Comparison of ENCODE assay signal across 21 mouse cellular contexts in genomic region chr4:149345873-149346272, GRCm38 (mm10). TPM values are rescaled to one million over a fixed set of nuclear protein-coding genes. Genes with fewer than 3 reads are reported as not detected.
A peak's percentile ranks its signal among the peaks of the same experiment; 100 is the strongest.
DNase-seq lines count a peak whose midpoint lies in the region; ATAC-seq lines count a peak whose summit lies in the region.
"Had no signal": no experiment of that assay in that cellular context is flagged by ENCODE, and none has a peak within 500 bp of the region (broad histone marks: within the 10 kb centered on the region; RNA-seq: fewer than 3 reads in every experiment).

No protein-coding gene starts in this region.

- DNase-seq in heart, adult 11 months: peak; percentile 98
- DNase-seq in heart, postnatal 36 days: no peak
- DNase-seq in gastrocnemius, postnatal 14 days: peak; percentile 59
- no peak for DNase-seq in natural killer cell, adult 2 months (ENCODE audit: low spot score in 2 of 2)
- DNase-seq in embryo, embryonic 11 days: no peak
- DNase-seq in thymus, postnatal 36 days: no peak
- DNase-seq: adrenal gland, postnatal 25 days; cerebellum, adult 11 months; cerebellum, postnatal 10 days; kidney, postnatal 36 days; liver; liver, postnatal 0 days; lung, postnatal 14 days; right cerebral cortex, postnatal 25 days; thymus, adult 18-20 months had no signal

- H3K4me1 ChIP-seq in heart, embryonic 13.5 days: peaks cover 34% of the 10 kb centered on the region
- H3K4me1 ChIP-seq in limb, embryonic 15.5 days: no peaks in the 10 kb centered on the region
- H3K4me1 ChIP-seq: midbrain, embryonic 13.5 days; stomach, embryonic 15.5 days had no signal

- 53% methylated on average over 5 of the region's 5 CpGs for WGBS in heart, embryonic 13.5 days
- 81% methylated on average over 5 of the region's 5 CpGs for WGBS in limb, embryonic 15.5 days

- peaks cover 98% of the 10 kb centered on the region for H3K36me3 ChIP-seq in heart, embryonic 13.5 days
- peaks cover 87% of the 10 kb centered on the region for H3K36me3 ChIP-seq in limb, embryonic 15.5 days

- no peak overlapping the region for H3K4me3 ChIP-seq in heart, embryonic 13.5 days
- H3K4me3 ChIP-seq in limb, embryonic 15.5 days: no peak overlapping the region
- H3K4me3 ChIP-seq: midbrain, embryonic 13.5 days; stomach, embryonic 15.5 days had no signal

- H3K27me3 ChIP-seq in heart, embryonic 13.5 days (replicated peaks): no peaks in the 10 kb centered on the region
- H3K27me3 ChIP-seq in limb, embryonic 15.5 days: no peaks in the 10 kb centered on the region
- H3K27me3 ChIP-seq: CH12.LX; midbrain, embryonic 13.5 days; stomach, embryonic 15.5 days had no signal

- ATAC-seq in heart, embryonic 13.5 days (ENCODE audit: extremely low read depth, insufficient number of reproducible peaks, low FRiP score, low TSS enrichment): no peak
- ATAC-seq in limb, embryonic 15.5 days (ENCODE audit: insufficient number of reproducible peaks, low FRiP score, low TSS enrichment, low read depth): peak; percentile 48; the same call in 1 of the 2 replicates
- ATAC-seq: liver, postnatal 0 days; midbrain, embryonic 13.5 days had no signal

- no peaks in the 10 kb centered on the region for H3K9me3 ChIP-seq in heart, embryonic 13.5 days
- H3K9me3 ChIP-seq in limb, embryonic 15.5 days: no peaks in the 10 kb centered on the region
- H3K9me3 ChIP-seq: midbrain, embryonic 13.5 days; stomach, embryonic 15.5 days had no signal

- intact Hi-C loops in heart, postnatal 36 days (cut with DNase I): loop anchor here (2.0 to 5.0 kb wide), 3 partner anchors 19 to 196 kb away; partner anchors contain the start of genes Lzic and Nmnat1
- intact Hi-C loops in gastrocnemius, postnatal 14 days (cut with DNase I; ENCODE audit: low total_unique reads): no loop called here

- H3K4me2 ChIP-seq in heart, embryonic 13.5 days: no peak overlapping the region
- H3K4me2 ChIP-seq in limb, embryonic 15.5 days: no peak overlapping the region
- H3K4me2 ChIP-seq: hindbrain, embryonic 14.5 days; midbrain, embryonic 13.5 days; stomach, embryonic 15.5 days had no signal

- H3K27ac ChIP-seq in heart, embryonic 13.5 days (replicated peaks): peak overlapping the region; percentile 76
- no peak overlapping the region for H3K27ac ChIP-seq in limb, embryonic 15.5 days
- H3K27ac ChIP-seq: hindbrain, embryonic 14.5 days; midbrain, embryonic 13.5 days; stomach, embryonic 15.5 days had no signal

- 0 out of 2 replicates have a peak overlapping the region, but pooled peaks have one; percentile 33 for H3K9ac ChIP-seq in heart, embryonic 13.5 days
- H3K9ac ChIP-seq in limb, embryonic 15.5 days: no peak overlapping the region
- H3K9ac ChIP-seq: hindbrain, embryonic 14.5 days; liver, postnatal 0 days; midbrain, embryonic 13.5 days; stomach, embryonic 15.5 days had no signal

RNA-seq across cellular contexts. Expression of gene Kif1b, which starts 38.4 kb away (rescaled TPM):
- 100 to 1,000 TPM; 148 to 157 TPM for total RNA-seq in heart, postnatal 36 days (2021)
- total RNA-seq in gastrocnemius, postnatal 14 days (2021): 100 to 1,000 TPM; 221 to 265 TPM
- polyA plus RNA-seq in heart, embryonic 13.5 days (2015; fragmentation: Nextera tagmentation; extraction: Ambion mirVana): 37.8 and 39.9 TPM in 2 replicates
- polyA plus RNA-seq in limb, embryonic 15.5 days (2015; fragmentation: Nextera tagmentation; extraction: Ambion mirVana): 41.6 and 47.3 TPM in 2 replicates

Comparison
In these comparisons a context has a peak if more than half of its experiments do, and no peak if none do; other contexts are left out.
1. DNase-seq: peak in heart, adult 11 months (single experiment) and gastrocnemius, postnatal 14 days (single experiment); none in heart, postnatal 36 days (0 of 2), natural killer cell, adult 2 months (0 of 2), embryo, embryonic 11 days (single experiment) and thymus, postnatal 36 days (0 of 2).